Comparison of ENCODE assay signal across 14 mouse cellular contexts in genomic region chr2:31810444-31810843, GRCm38 (mm10). TPM values are rescaled to one million over a fixed set of nuclear protein-coding genes. Genes with fewer than 3 reads are reported as not detected.
A peak's percentile ranks its signal among the peaks of the same experiment; 100 is the strongest.
DNase-seq lines count a peak whose midpoint lies in the region; ATAC-seq and TF ChIP-seq lines count a peak whose summit lies in the region.
"Had no signal": no experiment of that assay in that cellular context is flagged by ENCODE, and none has a peak within 500 bp of the region (broad histone marks: within the 10 kb centered on the region; RNA-seq: fewer than 3 reads in every experiment).

Gene Qrfp (minus strand): TSS chr2:31810580.

- DNase-seq in hindbrain, embryonic 14.5 days (ENCODE audit: low spot score), result no peak
- no peak for DNase-seq in embryo, embryonic 10 days (ENCODE audit: low spot score)
- DNase-seq in adrenal gland, postnatal 14 days, result no peak
- DNase-seq: right cerebral cortex, postnatal 14 days; thymus, postnatal 25 days had no signal

- no peak within 1 kb of the TSS for H3K4me3 ChIP-seq in hindbrain, embryonic 14.5 days (replicated peaks; ENCODE audit: low read length)
- H3K4me3 ChIP-seq in hindbrain, embryonic 12.5 days, result no peak within 1 kb of the TSS
- H3K4me3 ChIP-seq in E14TG2a.4 (replicated peaks; ENCODE audit: low read length), result peak within 1 kb of the TSS; percentile 67
- no peak within 1 kb of the TSS for H3K4me3 ChIP-seq in liver, embryonic 12.5 days
- H3K4me3 ChIP-seq: forebrain, embryonic 12.5 days; neural tube, embryonic 12.5 days had no signal

- H3K27me3 ChIP-seq in hindbrain, embryonic 14.5 days (ENCODE audit: control insufficient read depth, insufficient read depth, low read length), result no peaks in the 10 kb centered on the region
- 0 out of 2 replicates have a peak, but pooled peaks cover 7% of the 10 kb centered on the region for H3K27me3 ChIP-seq in hindbrain, embryonic 12.5 days
- H3K27me3 ChIP-seq in E14TG2a.4 (ENCODE audit: insufficient read depth, low read length), result peaks cover 8% of the 10 kb centered on the region; the same call in 1 of the 2 replicates
- peaks cover 29% of the 10 kb centered on the region; the same call in 1 of the 2 replicates for H3K27me3 ChIP-seq in liver, embryonic 12.5 days (replicated peaks)

- 0 out of 2 replicates have a peak within 1 kb of the TSS, but pooled peaks have one; percentile 50 for H3K9ac ChIP-seq in hindbrain, embryonic 14.5 days
- H3K9ac ChIP-seq in hindbrain, embryonic 12.5 days, result no peak within 1 kb of the TSS
- H3K9ac ChIP-seq in liver, embryonic 12.5 days, result no peak within 1 kb of the TSS; the same call in 1 of the 2 replicates
- H3K9ac ChIP-seq: forebrain, embryonic 12.5 days; neural tube, embryonic 12.5 days had no signal

- 40% methylated on average over 12 of the region's 12 CpGs for WGBS in hindbrain, embryonic 14.5 days
- 35% methylated on average over 12 of the region's 12 CpGs for WGBS in hindbrain, embryonic 12.5 days
- WGBS in liver, embryonic 12.5 days (ENCODE audit: insufficient replicate concordance), result 17% methylated on average over 12 of the region's 12 CpGs

- no peak for ATAC-seq in hindbrain, embryonic 14.5 days (ENCODE audit: low FRiP score)
- ATAC-seq in hindbrain, embryonic 12.5 days (ENCODE audit: low FRiP score), result no peak
- ATAC-seq in inflammation-experienced regulatory T-cells, adult 6 months, result peak; percentile 46
- ATAC-seq in monocyte, adult 5-6 weeks (replicated peaks; ENCODE audit: insufficient number of reproducible peaks, low FRiP score, low TSS enrichment, poor library complexity, severe bottlenecking), result no peak; the same call in 1 of the 2 replicates
- ATAC-seq in liver, embryonic 12.5 days, result no peak
- ATAC-seq: lung, postnatal 0 days had no signal

- no peaks in the 10 kb centered on the region for H3K36me3 ChIP-seq in hindbrain, embryonic 14.5 days (replicated peaks; ENCODE audit: control insufficient read depth, insufficient read depth)
- no peaks in the 10 kb centered on the region for H3K36me3 ChIP-seq in hindbrain, embryonic 12.5 days
- no peaks in the 10 kb centered on the region for H3K36me3 ChIP-seq in E14TG2a.4 (ENCODE audit: insufficient read depth, low read length)
- H3K36me3 ChIP-seq in liver, embryonic 12.5 days, result no peaks in the 10 kb centered on the region
- H3K36me3 ChIP-seq: forebrain, embryonic 12.5 days; neural tube, embryonic 12.5 days had no signal

- H3K4me2 ChIP-seq in hindbrain, embryonic 14.5 days (replicated peaks), result no peak within 1 kb of the TSS
- H3K4me2 ChIP-seq in hindbrain, embryonic 12.5 days (replicated peaks), result no peak within 1 kb of the TSS
- no peak within 1 kb of the TSS for H3K4me2 ChIP-seq in liver, embryonic 12.5 days
- H3K4me2 ChIP-seq: forebrain, embryonic 12.5 days; heart, embryonic 11.5 days; neural tube, embryonic 12.5 days had no signal

- H3K27ac ChIP-seq in hindbrain, embryonic 14.5 days, result no peak within 1 kb of the TSS; the same call in 1 of the 2 replicates
- H3K27ac ChIP-seq in hindbrain, embryonic 12.5 days, result no peak within 1 kb of the TSS
- no peak within 1 kb of the TSS for H3K27ac ChIP-seq in liver, embryonic 12.5 days
- H3K27ac ChIP-seq: neural tube, embryonic 12.5 days had no signal

- TF ChIP-seq CTCF in E14TG2a.4 (conservative IDR thresholded peaks at IDR 0.05; ENCODE audit: low read length), result no peak

- no peaks in the 10 kb centered on the region for H3K9me3 ChIP-seq in hindbrain, embryonic 14.5 days (ENCODE audit: control insufficient read depth, low read length)
- H3K9me3 ChIP-seq in hindbrain, embryonic 12.5 days (replicated peaks), result no peaks in the 10 kb centered on the region
- H3K9me3 ChIP-seq in E14TG2a.4 (ENCODE audit: low read length), result no peaks in the 10 kb centered on the region
- H3K9me3 ChIP-seq in liver, embryonic 12.5 days (replicated peaks), result no peaks in the 10 kb centered on the region
- H3K9me3 ChIP-seq: forebrain, embryonic 12.5 days; neural tube, embryonic 12.5 days had no signal

- peaks cover 47% of the 10 kb centered on the region for H3K4me1 ChIP-seq in hindbrain, embryonic 14.5 days (replicated peaks; ENCODE audit: control insufficient read depth, insufficient read depth, low read length)
- H3K4me1 ChIP-seq in hindbrain, embryonic 12.5 days, result peaks cover 51% of the 10 kb centered on the region
- peaks cover 9% of the 10 kb centered on the region for H3K4me1 ChIP-seq in E14TG2a.4 (replicated peaks; ENCODE audit: low read depth, low read length)
- 0 out of 2 replicates have a peak, but pooled peaks cover 21% of the 10 kb centered on the region for H3K4me1 ChIP-seq in liver, embryonic 12.5 days

RNA-seq across cellular contexts. Expression of gene Qrfp, which starts in this region (rescaled TPM):
- polyA plus RNA-seq in hindbrain, embryonic 14.5 days (2014; fragmentation: Nextera tagmentation; extraction: Ambion mirVana), result not detected in 2 replicates
- polyA plus RNA-seq in hindbrain, embryonic 12.5 days (2016; fragmentation: Nextera tagmentation; extraction: Ambion mirVana), result 0.10 and 0.18 TPM in 2 replicates
- 1 to 10 TPM in 1 of 3 experiments, under 1 TPM in 2; 0.60 to 1.1 (median 0.79) TPM for polyA plus RNA-seq in inflammation-experienced regulatory T-cells, adult 6 months (2017; shearing (Covaris generic))
- total RNA-seq in monocyte, adult 5-6 weeks (2017), result 9.8 to 19.1 TPM (median 10.5 TPM) in 3 replicates
- 0.19 TPM in 1 of 2 replicates, not detected in the other for total RNA-seq in adrenal gland, postnatal 14 days (2021)
- polyA plus RNA-seq in liver, embryonic 12.5 days (2016; fragmentation: Nextera tagmentation; extraction: Ambion mirVana), result 0.04 and 0.06 TPM in 2 replicates
- polyA plus RNA-seq: forebrain, embryonic 12.5 days; heart, embryonic 11.5 days had no signal
